Mouse (Mus musculus): ENCODE data around the gene Capzb. TPM values are rescaled to one million over a fixed set of nuclear protein-coding genes. Genes with fewer than 3 reads are reported as not detected.

Gene Capzb
- polyA plus RNA-seq, 1 experiment from 2014 or later, result 250 TPM

GRCm38 (mm10) chr4:139187930-139188329, 4.8 kb upstream of the Capzb start:
- DNase-seq (no peak), ATAC-seq (ENCODE audit: low FRiP score, low TSS enrichment) (no peak)
- Histone ChIP-seq H3K36me3 (ENCODE audit: control insufficient read depth, insufficient read depth, low read length) (no peaks in the 10 kb centered on the region), H3K4me3 (replicated peaks; ENCODE audit: low read depth, low read length) (no peak overlapping the region), H3K4me2 (ENCODE audit: low read length) (no peak overlapping the region), H3K9me3 (ENCODE audit: control insufficient read depth, low read length) (no peaks in the 10 kb centered on the region), H3K27ac (replicated peaks; ENCODE audit: low read depth, low read length) (no peak overlapping the region), H3K27me3 (ENCODE audit: control insufficient read depth, insufficient read depth, low read length) (no peaks in the 10 kb centered on the region), H3K9ac (replicated peaks; ENCODE audit: low read length) (no peak overlapping the region), H3K4me1 (ENCODE audit: control insufficient read depth, insufficient read depth, low read length) (peaks cover 9% of the 10 kb centered on the region; the same call in 1 of the 2 replicates)
- WGBS, result 82% methylated on average over 11 of the region's 11 CpGs

GRCm38 (mm10) chr4:139191605-139192498, 847 bp upstream of the Capzb start:
- H3K4me3 ChIP-seq (replicated peaks; ENCODE audit: low read depth, low read length), result peak overlapping the region; percentile 94
- H3K4me2 ChIP-seq (ENCODE audit: low read length), result peak overlapping the region; percentile 97
- peaks cover 25% of the 10 kb centered on the region for H3K4me1 ChIP-seq (ENCODE audit: control insufficient read depth, insufficient read depth, low read length)
- no peaks in the 10 kb centered on the region for H3K27me3 ChIP-seq (ENCODE audit: control insufficient read depth, insufficient read depth, low read length)
- no peak for DNase-seq
- peak overlapping the region; percentile 90 for H3K27ac ChIP-seq (replicated peaks; ENCODE audit: low read depth, low read length)
- 0 out of 2 replicates have a peak, but pooled peaks cover 5% of the 10 kb centered on the region for H3K36me3 ChIP-seq (ENCODE audit: control insufficient read depth, insufficient read depth, low read length)
- H3K9me3 ChIP-seq (ENCODE audit: control insufficient read depth, low read length), result no peaks in the 10 kb centered on the region
- no peak for ATAC-seq (ENCODE audit: low FRiP score, low TSS enrichment)
- peak overlapping the region; percentile 70 for H3K9ac ChIP-seq (replicated peaks; ENCODE audit: low read length)
- WGBS, result 20% methylated on average over 19 of the region's 19 CpGs

- no peaks in the 10 kb centered on the region for H3K9me3 ChIP-seq (ENCODE audit: control insufficient read depth, low read length)
- ATAC-seq (ENCODE audit: low FRiP score, low TSS enrichment), result no peak; the same call in 1 of the 2 replicates
- H3K36me3 ChIP-seq (ENCODE audit: control insufficient read depth, insufficient read depth, low read length), result 0 out of 2 replicates have a peak, but pooled peaks cover 5% of the 10 kb centered on the region
- H3K27me3 ChIP-seq (ENCODE audit: control insufficient read depth, insufficient read depth, low read length), result no peaks in the 10 kb centered on the region
- peak overlapping the region; percentile 90 for H3K27ac ChIP-seq (replicated peaks; ENCODE audit: low read depth, low read length)
- H3K4me2 ChIP-seq (ENCODE audit: low read length), result peak overlapping the region; percentile 97
- peak; percentile 42 for DNase-seq
- 6% methylated on average over 35 of the region's 35 CpGs for WGBS
- H3K4me1 ChIP-seq (ENCODE audit: control insufficient read depth, insufficient read depth, low read length), result peaks cover 25% of the 10 kb centered on the region
- H3K9ac ChIP-seq (replicated peaks; ENCODE audit: low read length), result peak overlapping the region; percentile 93
- peak overlapping the region; percentile 94 for H3K4me3 ChIP-seq (replicated peaks; ENCODE audit: low read depth, low read length)
Measured at GRCm38 (mm10) chr4:139193176-139194093, 736 bp downstream of the Capzb start.

GRCm38 (mm10) chr4:139195101-139195500, 2.4 kb downstream of the Capzb start:
- Histone ChIP-seq H3K4me1 (ENCODE audit: control insufficient read depth, insufficient read depth, low read length) (peaks cover 25% of the 10 kb centered on the region), H3K4me2 (ENCODE audit: low read length) (0 out of 2 replicates have a peak overlapping the region, but pooled peaks have one; percentile 6), H3K27ac (replicated peaks; ENCODE audit: low read depth, low read length) (no peak overlapping the region), H3K9me3 (ENCODE audit: control insufficient read depth, low read length) (no peaks in the 10 kb centered on the region), H3K4me3 (replicated peaks; ENCODE audit: low read depth, low read length) (no peak overlapping the region), H3K9ac (replicated peaks; ENCODE audit: low read length) (no peak overlapping the region), H3K36me3 (ENCODE audit: control insufficient read depth, insufficient read depth, low read length) (0 out of 2 replicates have a peak, but pooled peaks cover 12% of the 10 kb centered on the region), H3K27me3 (ENCODE audit: control insufficient read depth, insufficient read depth, low read length) (no peaks in the 10 kb centered on the region)
- 92% methylated on average over 5 of the region's 5 CpGs for WGBS
- DNase-seq (no peak), ATAC-seq (ENCODE audit: low FRiP score, low TSS enrichment) (no peak)

- Histone ChIP-seq H3K9me3 (ENCODE audit: control insufficient read depth, low read length) (no peaks in the 10 kb centered on the region), H3K9ac (replicated peaks; ENCODE audit: low read length) (no peak overlapping the region), H3K4me1 (ENCODE audit: control insufficient read depth, insufficient read depth, low read length) (peaks cover 21% of the 10 kb centered on the region), H3K4me3 (replicated peaks; ENCODE audit: low read depth, low read length) (no peak overlapping the region), H3K27me3 (ENCODE audit: control insufficient read depth, insufficient read depth, low read length) (no peaks in the 10 kb centered on the region), H3K4me2 (ENCODE audit: low read length) (no peak overlapping the region), H3K27ac (replicated peaks; ENCODE audit: low read depth, low read length) (no peak overlapping the region), H3K36me3 (ENCODE audit: control insufficient read depth, insufficient read depth, low read length) (0 out of 2 replicates have a peak, but pooled peaks cover 12% of the 10 kb centered on the region)
- ATAC-seq (ENCODE audit: low FRiP score, low TSS enrichment) (no peak), DNase-seq (no peak)
- 92% methylated on average over 6 of the region's 6 CpGs for WGBS
Measured at GRCm38 (mm10) chr4:139196464-139196863, 3.8 kb downstream of the Capzb start.

GRCm38 (mm10) chr4:139196949-139197348, 4.2 kb downstream of the Capzb start:
- H3K4me1 ChIP-seq (ENCODE audit: control insufficient read depth, insufficient read depth, low read length), result peaks cover 16% of the 10 kb centered on the region
- DNase-seq, result no peak
- H3K27ac ChIP-seq (replicated peaks; ENCODE audit: low read depth, low read length), result no peak overlapping the region
- no peaks in the 10 kb centered on the region for H3K9me3 ChIP-seq (ENCODE audit: control insufficient read depth, low read length)
- 89% methylated on average over 6 of the region's 6 CpGs for WGBS
- H3K9ac ChIP-seq (replicated peaks; ENCODE audit: low read length), result no peak overlapping the region
- no peak overlapping the region for H3K4me2 ChIP-seq (ENCODE audit: low read length)
- ATAC-seq (ENCODE audit: low FRiP score, low TSS enrichment), result no peak
- H3K36me3 ChIP-seq (ENCODE audit: control insufficient read depth, insufficient read depth, low read length), result 0 out of 2 replicates have a peak, but pooled peaks cover 12% of the 10 kb centered on the region
- no peak overlapping the region for H3K4me3 ChIP-seq (replicated peaks; ENCODE audit: low read depth, low read length)
- H3K27me3 ChIP-seq (ENCODE audit: control insufficient read depth, insufficient read depth, low read length), result no peaks in the 10 kb centered on the region

- no peaks in the 10 kb centered on the region for H3K27me3 ChIP-seq (ENCODE audit: control insufficient read depth, insufficient read depth, low read length)
- DNase-seq (no peak), ATAC-seq (ENCODE audit: low FRiP score, low TSS enrichment) (no peak)
- peaks cover 16% of the 10 kb centered on the region for H3K4me1 ChIP-seq (ENCODE audit: control insufficient read depth, insufficient read depth, low read length)
- 0 out of 2 replicates have a peak, but pooled peaks cover 12% of the 10 kb centered on the region for H3K36me3 ChIP-seq (ENCODE audit: control insufficient read depth, insufficient read depth, low read length)
- no peaks in the 10 kb centered on the region for H3K9me3 ChIP-seq (ENCODE audit: control insufficient read depth, low read length)
- no peak overlapping the region for H3K9ac ChIP-seq (replicated peaks; ENCODE audit: low read length)
- no peak overlapping the region for H3K4me3 ChIP-seq (replicated peaks; ENCODE audit: low read depth, low read length)
- 89% methylated on average over 5 of the region's 5 CpGs for WGBS
- H3K27ac ChIP-seq (replicated peaks; ENCODE audit: low read depth, low read length), result no peak overlapping the region
- no peak overlapping the region for H3K4me2 ChIP-seq (ENCODE audit: low read length)
Measured at GRCm38 (mm10) chr4:139197453-139197852, 4.8 kb downstream of the Capzb start.

- Histone ChIP-seq H3K4me1 (ENCODE audit: control insufficient read depth, insufficient read depth, low read length) (peaks cover 16% of the 10 kb centered on the region), H3K36me3 (ENCODE audit: control insufficient read depth, insufficient read depth, low read length) (0 out of 2 replicates have a peak, but pooled peaks cover 12% of the 10 kb centered on the region), H3K4me3 (replicated peaks; ENCODE audit: low read depth, low read length) (no peak overlapping the region), H3K4me2 (ENCODE audit: low read length) (no peak overlapping the region), H3K27me3 (ENCODE audit: control insufficient read depth, insufficient read depth, low read length) (no peaks in the 10 kb centered on the region), H3K27ac (replicated peaks; ENCODE audit: low read depth, low read length) (no peak overlapping the region), H3K9ac (replicated peaks; ENCODE audit: low read length) (no peak overlapping the region), H3K9me3 (ENCODE audit: control insufficient read depth, low read length) (no peaks in the 10 kb centered on the region)
- ATAC-seq (ENCODE audit: low FRiP score, low TSS enrichment) (no peak), DNase-seq (no peak)
- 87% methylated on average over 9 of the region's 9 CpGs for WGBS
Measured at GRCm38 (mm10) chr4:139198004-139198689, 5.4 kb downstream of the Capzb start.
